Comparison of ENCODE assay signal across 28 mouse cellular contexts in the genomic region with DNA sequence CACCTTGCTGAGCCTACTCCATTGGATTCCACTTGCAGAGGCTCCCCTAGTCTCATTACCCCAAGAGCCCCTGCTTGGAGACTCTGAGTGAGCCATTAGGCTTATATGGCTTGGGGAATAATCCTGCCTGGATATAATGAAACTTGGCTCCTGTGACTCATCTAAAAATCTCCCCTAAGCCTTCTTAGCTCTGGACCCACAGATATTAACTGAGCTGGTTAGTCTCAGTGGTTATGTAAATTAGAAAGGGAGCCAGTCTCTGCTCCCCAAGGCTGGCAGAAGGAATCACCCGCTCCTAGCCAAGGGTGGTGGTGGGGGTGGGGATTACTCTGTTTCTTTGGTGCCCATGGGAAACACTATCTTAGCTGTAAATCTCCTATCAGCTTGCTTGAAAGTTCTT.
DNase-seq lines count a peak whose midpoint lies in the region; ATAC-seq and TF ChIP-seq lines count a peak whose summit lies in the region.
"Had no signal": no experiment of that assay in that cellular context is flagged by ENCODE, and none has a peak within 500 bp of the region (broad histone marks: within the 10 kb centered on the region; RNA-seq: fewer than 3 reads in every experiment).

No protein-coding gene starts in this region.

- no peaks in the 10 kb centered on the region for H3K9me3 ChIP-seq in forebrain, postnatal 0 days (ENCODE audit: low read length)
- no peaks in the 10 kb centered on the region for H3K9me3 ChIP-seq in forebrain, embryonic 12.5 days
- no peaks in the 10 kb centered on the region for H3K9me3 ChIP-seq in hindbrain, postnatal 0 days (ENCODE audit: low read length)
- H3K9me3 ChIP-seq in hindbrain, embryonic 10.5 days = no peaks in the 10 kb centered on the region
- H3K9me3 ChIP-seq: embryonic facial prominence, embryonic 12.5 days; heart, embryonic 13.5 days; hindbrain, embryonic 15.5 days; limb, embryonic 13.5 days; liver, embryonic 12.5 days; neural tube, embryonic 15.5 days; stomach, embryonic 15.5 days had no signal

- no peak for TF ChIP-seq CTCF in forebrain, postnatal 0 days (IDR thresholded peaks at IDR 0.05; ENCODE audit: low read depth)
- no peak for TF ChIP-seq CTCF in hindbrain, postnatal 0 days (IDR thresholded peaks at IDR 0.05; ENCODE audit: low read depth)

- no peaks in the 10 kb centered on the region for H3K27me3 ChIP-seq in forebrain, postnatal 0 days (ENCODE audit: insufficient read depth, low read length)
- peaks cover 40% of the 10 kb centered on the region for H3K27me3 ChIP-seq in forebrain, embryonic 12.5 days
- H3K27me3 ChIP-seq in hindbrain, postnatal 0 days (ENCODE audit: insufficient read depth, low read length) = no peaks in the 10 kb centered on the region
- peaks cover 56% of the 10 kb centered on the region for H3K27me3 ChIP-seq in hindbrain, embryonic 10.5 days (ENCODE audit: insufficient read depth, poor library complexity, severe bottlenecking)
- H3K27me3 ChIP-seq: embryonic facial prominence, embryonic 12.5 days; heart, embryonic 13.5 days; hindbrain, embryonic 15.5 days; limb, embryonic 13.5 days; liver, embryonic 12.5 days; stomach, embryonic 15.5 days had no signal

- no peak overlapping the region for H3K4me2 ChIP-seq in forebrain, postnatal 0 days (ENCODE audit: low read depth)
- H3K4me2 ChIP-seq in forebrain, embryonic 12.5 days = no peak overlapping the region
- no peak overlapping the region for H3K4me2 ChIP-seq in hindbrain, postnatal 0 days (ENCODE audit: low read depth, low read length)
- H3K4me2 ChIP-seq: embryonic facial prominence, embryonic 12.5 days; heart, embryonic 13.5 days; hindbrain, embryonic 15.5 days; limb, embryonic 13.5 days; liver, embryonic 12.5 days; neural tube, embryonic 15.5 days; stomach, embryonic 15.5 days had no signal

- no peak overlapping the region for H3K9ac ChIP-seq in forebrain, postnatal 0 days
- no peak overlapping the region for H3K9ac ChIP-seq in forebrain, embryonic 12.5 days
- no peak overlapping the region for H3K9ac ChIP-seq in hindbrain, postnatal 0 days (replicated peaks; ENCODE audit: low read length)
- H3K9ac ChIP-seq: embryonic facial prominence, embryonic 12.5 days; heart, embryonic 13.5 days; hindbrain, embryonic 15.5 days; limb, embryonic 13.5 days; liver, embryonic 12.5 days; neural tube, embryonic 15.5 days; stomach, embryonic 15.5 days had no signal

- no peak overlapping the region for H3K4me3 ChIP-seq in forebrain, postnatal 0 days (ENCODE audit: low read depth, low read length)
- H3K4me3 ChIP-seq in forebrain, embryonic 12.5 days (replicated peaks) = no peak overlapping the region
- H3K4me3 ChIP-seq in hindbrain, postnatal 0 days (ENCODE audit: low read length) = no peak overlapping the region
- H3K4me3 ChIP-seq in hindbrain, embryonic 10.5 days = no peak overlapping the region
- H3K4me3 ChIP-seq: embryonic facial prominence, embryonic 12.5 days; erythroblast, embryonic 14.5 days; heart, embryonic 13.5 days; hindbrain, embryonic 15.5 days; limb, embryonic 13.5 days; liver, embryonic 12.5 days; neural tube, embryonic 15.5 days; stomach, embryonic 15.5 days had no signal

- ATAC-seq in forebrain, postnatal 0 days = no peak
- ATAC-seq in forebrain, embryonic 12.5 days (ENCODE audit: low FRiP score) = no peak
- no peak for ATAC-seq in hindbrain, postnatal 0 days
- ATAC-seq: intestine, embryonic 16.5 days; liver, embryonic 12.5 days had no signal

- H3K36me3 ChIP-seq in forebrain, postnatal 0 days (ENCODE audit: insufficient read depth) = no peaks in the 10 kb centered on the region
- H3K36me3 ChIP-seq in forebrain, embryonic 12.5 days (replicated peaks) = no peaks in the 10 kb centered on the region
- no peaks in the 10 kb centered on the region for H3K36me3 ChIP-seq in hindbrain, postnatal 0 days (ENCODE audit: insufficient read depth, low read length)
- no peaks in the 10 kb centered on the region for H3K36me3 ChIP-seq in hindbrain, embryonic 10.5 days
- H3K36me3 ChIP-seq: embryonic facial prominence, embryonic 12.5 days; heart, embryonic 13.5 days; hindbrain, embryonic 15.5 days; limb, embryonic 13.5 days; liver, embryonic 12.5 days; neural tube, embryonic 15.5 days; stomach, embryonic 15.5 days had no signal

- H3K4me1 ChIP-seq in forebrain, postnatal 0 days (ENCODE audit: insufficient read depth) = peaks cover 10% of the 10 kb centered on the region
- H3K4me1 ChIP-seq in forebrain, embryonic 12.5 days = peaks cover 17% of the 10 kb centered on the region; the same call in 1 of the 2 replicates
- peaks cover 7% of the 10 kb centered on the region; the same call in 1 of the 2 replicates for H3K4me1 ChIP-seq in hindbrain, postnatal 0 days (ENCODE audit: insufficient read depth, low read length)
- peaks cover 9% of the 10 kb centered on the region for H3K4me1 ChIP-seq in hindbrain, embryonic 10.5 days (replicated peaks)
- H3K4me1 ChIP-seq: embryonic facial prominence, embryonic 12.5 days; heart, embryonic 13.5 days; limb, embryonic 13.5 days; liver, embryonic 12.5 days; stomach, embryonic 15.5 days had no signal

- 30% methylated on average over 1 of the region's 1 CpGs for WGBS in forebrain, postnatal 0 days
- 67% methylated on average over 1 of the region's 1 CpGs for WGBS in forebrain, embryonic 12.5 days
- 46% methylated on average over 1 of the region's 1 CpGs for WGBS in hindbrain, postnatal 0 days
- 67% methylated on average over 1 of the region's 1 CpGs for WGBS in hindbrain, embryonic 10.5 days

- H3K27ac ChIP-seq in forebrain, postnatal 0 days (ENCODE audit: low read depth, low read length) = 0 out of 2 replicates have a peak overlapping the region, but pooled peaks have one; percentile 24
- H3K27ac ChIP-seq in forebrain, embryonic 12.5 days = no peak overlapping the region
- peak overlapping the region; percentile 8; the same call in 1 of the 2 replicates for H3K27ac ChIP-seq in hindbrain, postnatal 0 days
- no peak overlapping the region for H3K27ac ChIP-seq in hindbrain, embryonic 10.5 days
- H3K27ac ChIP-seq: embryonic facial prominence, embryonic 12.5 days; heart, embryonic 13.5 days; hindbrain, embryonic 15.5 days; limb, embryonic 13.5 days; liver, embryonic 12.5 days; neural tube, embryonic 15.5 days; stomach, embryonic 15.5 days had no signal

- no peak for DNase-seq in forebrain, postnatal 0 days
- no peak for DNase-seq in hindbrain, postnatal 0 days (ENCODE audit: low spot score)
- no peak for DNase-seq in hindbrain, embryonic 10.5 days (ENCODE audit: low spot score)
- DNase-seq in retina, adult 2 months (ENCODE audit: low read depth, low spot score) = peak; percentile 70
- no peak for DNase-seq in retina, embryonic 14.5 days (ENCODE audit: low spot score)
- DNase-seq in lung, postnatal 36 days = no peak
- DNase-seq: adrenal gland, adult 2 months; cerebellum, adult 18-20 months; cerebellum, postnatal 14 days; gastrocnemius, postnatal 10 days; heart, adult 18-20 months; heart, postnatal 14 days; kidney, adult 9 months; kidney, postnatal 14 days; layer of hippocampus, postnatal 36 days; lung, adult 18-20 months; midbrain, embryonic 14.5 days; thymus, postnatal 25 days had no signal

Comparison
In these comparisons a context has a peak if more than half of its experiments do, and no peak if none do; other contexts are left out.
1. H3K27ac ChIP-seq: peak in forebrain, postnatal 0 days (single experiment) and hindbrain, postnatal 0 days (single experiment); none in forebrain, embryonic 12.5 days (single experiment) and hindbrain, embryonic 10.5 days (single experiment).